Mouse (Mus musculus) liver, embryonic 11.5 days (tissue): ENCODE results near the gene Ndufaf2. TPM values are rescaled to one million over a fixed set of nuclear protein-coding genes. Genes with fewer than 3 reads are reported as not detected.

Source experiments
- ATAC-seq: fragments of 200-750 bp; cut with Nextera tagmentation; replicated peaks from 2 replicates; pipeline ENCODE4 v1.8.0; 2017; ENCODE audit warnings: moderate number of reproducible peaks, mild to moderate bottlenecking, moderate TSS enrichment, moderate library complexity; ENCODE audit not compliant: low FRiP score
- DNase-seq: peaks from one replicate; pipeline ENCODE4 v3.0.0-alpha.2; 2017; ENCODE audit warnings: low spot score
- H3K27ac ChIP-seq: fragments of 300-500 bp; sonication (generic); 2 replicates; pipeline ENCODE4 v1.5.1; 2014; ENCODE audit warnings: mild to moderate bottlenecking, low read depth, low read length, control low read depth
- H3K27me3 ChIP-seq: fragments of 300-500 bp; sonication (generic); replicated peaks from 2 replicates; pipeline ENCODE4 v1.6.1; 2014; ENCODE audit warnings: low read length, mixed read lengths; ENCODE audit not compliant: control insufficient read depth, insufficient read depth
- H3K36me3 ChIP-seq: fragments of 300-500 bp; sonication (generic); 2 replicates; pipeline ENCODE4 v1.6.1; 2014; ENCODE audit warnings: mild to moderate bottlenecking, low read length, moderate library complexity, mixed read lengths; ENCODE audit not compliant: control insufficient read depth, insufficient read depth
- H3K4me1 ChIP-seq: fragments of 300-500 bp; sonication (generic); replicated peaks from 2 replicates; pipeline ENCODE4 v1.6.1; 2014; ENCODE audit warnings: low read length, mixed read lengths; ENCODE audit not compliant: control insufficient read depth, insufficient read depth
- H3K4me2 ChIP-seq: fragments of 300-500 bp; sonication (generic); 2 replicates; pipeline ENCODE4 v1.6.1; 2014; ENCODE audit warnings: mild to moderate bottlenecking, control low read depth, moderate library complexity
- H3K4me3 ChIP-seq: fragments of 300-500 bp; sonication (generic); 2 replicates; pipeline ENCODE4 v1.5.1; 2014; ENCODE audit warnings: low read depth, low read length, control low read depth
- H3K9ac ChIP-seq: fragments of 300-500 bp; sonication (generic); 2 replicates; pipeline ENCODE4 v1.6.1; 2014; ENCODE audit warnings: low read depth, low read length, control low read depth
- H3K9me3 ChIP-seq: fragments of 300-500 bp; sonication (generic); 2 replicates; pipeline ENCODE4 v1.6.1; 2016; ENCODE audit warnings: low read length, inconsistent platforms, mixed read lengths; ENCODE audit not compliant: control insufficient read depth
- WGBS: fragments of 180-500 bp; shearing (Covaris S2); extraction: QIAGEN DNeasy Blood & Tissue Kit; methylation state at CpG from one replicate; pipeline ENCODE4 v1.1.7; 2014; 5-methylcytosine and 5-hydroxymethylcytosine counted together
- polyA plus RNA-seq: library from polyadenylated mRNA; unstranded; fragments of >200 nt; fragmentation: Nextera tagmentation; extraction: Ambion mirVana; gene quantifications from 2 replicates; pipeline ENCODE4 v1.2.1, GENCODE M21; 2014

Gene Ndufaf2
- polyA plus RNA-seq, 1 experiment from 2014 or later, result 88.3 TPM

DNA sequence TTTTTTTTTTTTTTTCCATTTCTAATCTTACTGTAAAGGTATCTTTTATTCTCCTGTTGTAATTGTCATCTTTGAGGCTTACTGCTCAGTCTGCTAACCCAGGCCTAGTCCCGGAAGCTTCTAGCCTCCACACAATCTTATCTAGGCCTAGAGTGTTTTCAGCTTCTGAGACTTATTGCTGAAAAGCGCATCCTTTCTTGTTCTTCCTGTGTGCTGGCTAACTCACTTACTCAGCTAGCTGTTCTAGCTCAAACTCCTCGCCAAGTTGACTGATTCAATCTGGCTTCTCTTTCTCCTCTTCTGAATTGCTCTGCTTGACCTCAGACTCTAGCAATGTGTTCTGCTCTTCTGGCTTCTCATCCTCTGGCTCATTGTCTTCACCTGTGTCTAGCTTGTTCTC lies 112.8 kb downstream of the Ndufaf2 start:
- DNase-seq, result no peak
- WGBS, result 62% methylated on average over 3 of the region's 3 CpGs
- H3K9ac ChIP-seq, result no peak overlapping the region
- H3K4me1 ChIP-seq, result peaks cover 12% of the 10 kb centered on the region
- H3K27ac ChIP-seq, result no peak overlapping the region
- H3K27me3 ChIP-seq, result no peaks in the 10 kb centered on the region
- peak overlapping the region; percentile 33 for H3K4me2 ChIP-seq
- no peaks in the 10 kb centered on the region for H3K9me3 ChIP-seq
- peaks cover 3% of the 10 kb centered on the region; the same call in 1 of the 2 replicates for H3K36me3 ChIP-seq
- no peak overlapping the region for H3K4me3 ChIP-seq
- no peak for ATAC-seq

DNA sequence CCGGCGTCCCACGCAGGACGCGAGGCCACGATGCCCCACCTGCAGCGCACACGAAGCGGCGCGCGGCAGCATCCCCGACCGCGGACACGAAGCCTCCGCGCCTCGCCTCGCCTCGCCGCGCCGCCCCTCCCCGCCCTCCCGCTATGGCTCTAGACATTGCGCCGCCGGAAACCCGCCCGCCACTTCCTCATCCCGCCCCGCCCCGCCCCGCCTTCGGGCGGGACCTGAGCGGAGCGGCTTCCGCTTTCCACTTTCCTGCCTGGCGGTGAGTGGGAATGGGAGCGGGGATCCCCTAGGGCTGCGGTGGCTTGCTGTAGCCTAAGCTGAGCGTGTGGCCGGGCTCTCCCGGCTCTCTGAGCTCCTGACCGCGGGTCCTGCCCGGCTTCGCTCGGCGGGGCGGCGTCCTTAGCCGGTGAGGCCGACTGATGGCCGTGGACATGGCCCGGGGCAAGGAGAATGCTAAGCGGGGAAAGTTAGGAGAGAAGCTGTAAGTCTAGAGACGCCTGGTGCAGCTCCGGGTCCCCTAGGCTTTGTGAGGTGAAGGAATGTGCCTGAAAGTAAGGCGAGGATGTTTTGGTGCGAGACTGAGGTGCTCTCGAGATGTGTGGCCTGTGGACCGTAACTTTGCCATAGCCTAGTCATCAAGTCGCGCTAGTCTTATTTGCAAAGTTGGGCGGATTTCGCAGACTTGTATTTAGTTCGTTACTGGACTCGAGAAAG lies 114.0 kb downstream of the Ndufaf2 start, which contains the start of gene Smim15:
Gene Smim15 (plus strand): TSS at position 225 of the 720 bp plus-strand sequence.
- DNase-seq (peak; percentile 89), ATAC-seq (peak; percentile 95)
- Histone ChIP-seq H3K27me3 (no peaks in the 10 kb centered on the region), H3K4me3 (peak within 1 kb of the TSS; percentile 95), H3K27ac (peak within 1 kb of the TSS; percentile 88), H3K36me3 (peaks cover 3% of the 10 kb centered on the region; the same call in 1 of the 2 replicates), H3K4me2 (peak within 1 kb of the TSS; percentile 81), H3K4me1 (peaks cover 12% of the 10 kb centered on the region), H3K9ac (peak within 1 kb of the TSS; percentile 97), H3K9me3 (no peaks in the 10 kb centered on the region)
- WGBS, result under 1% methylated on average over 69 of the region's 71 CpGs

DNA sequence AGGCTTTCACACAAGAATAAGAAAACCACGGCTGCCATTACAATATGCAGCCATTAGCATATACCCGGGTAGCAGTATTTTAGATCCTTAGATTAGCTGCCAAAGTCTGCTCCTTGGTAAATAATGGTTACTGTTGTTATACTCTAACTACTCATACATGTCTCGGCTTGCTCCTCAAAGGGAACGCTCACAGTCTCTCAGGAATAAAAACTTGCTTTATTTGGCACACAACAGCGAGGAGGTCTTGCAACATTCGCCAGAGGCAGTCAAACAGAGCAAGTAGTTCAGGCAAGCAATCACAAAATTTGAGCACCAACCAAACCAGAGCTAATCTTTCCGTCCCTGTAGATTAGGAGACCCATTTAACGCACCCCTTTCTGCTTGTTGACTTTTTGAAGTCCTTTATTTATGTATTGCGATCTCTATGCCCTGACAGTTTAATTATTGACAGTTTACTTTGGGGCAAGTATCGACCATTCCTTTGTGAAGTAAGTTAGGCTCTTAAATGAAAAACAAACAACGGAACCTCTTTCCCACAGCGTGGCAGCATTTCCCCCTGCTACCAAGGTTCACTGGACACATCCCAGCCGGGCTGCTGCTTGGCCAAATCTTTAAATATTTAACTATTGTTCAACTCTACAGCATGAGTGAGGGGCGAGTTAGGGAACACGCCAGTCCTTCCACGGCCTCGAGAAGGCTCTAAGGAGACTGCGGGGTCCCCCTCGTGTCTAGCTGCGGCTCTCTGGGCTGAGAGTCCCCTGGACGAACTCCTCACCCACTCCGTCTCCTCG lies 114.8 kb downstream of the Ndufaf2 start:
- Histone ChIP-seq H3K27me3 (no peaks in the 10 kb centered on the region), H3K4me2 (peak overlapping the region; percentile 81), H3K36me3 (peaks cover 3% of the 10 kb centered on the region; the same call in 1 of the 2 replicates), H3K9ac (peak overlapping the region; percentile 97), H3K4me1 (peaks cover 12% of the 10 kb centered on the region), H3K27ac (peak overlapping the region; percentile 88; the same call in 1 of the 2 replicates), H3K9me3 (no peaks in the 10 kb centered on the region), H3K4me3 (peak overlapping the region; percentile 95)
- peak; percentile 46 for DNase-seq
- WGBS, result 4% methylated on average over 23 of the region's 23 CpGs
- ATAC-seq, result peak; percentile 47

DNA sequence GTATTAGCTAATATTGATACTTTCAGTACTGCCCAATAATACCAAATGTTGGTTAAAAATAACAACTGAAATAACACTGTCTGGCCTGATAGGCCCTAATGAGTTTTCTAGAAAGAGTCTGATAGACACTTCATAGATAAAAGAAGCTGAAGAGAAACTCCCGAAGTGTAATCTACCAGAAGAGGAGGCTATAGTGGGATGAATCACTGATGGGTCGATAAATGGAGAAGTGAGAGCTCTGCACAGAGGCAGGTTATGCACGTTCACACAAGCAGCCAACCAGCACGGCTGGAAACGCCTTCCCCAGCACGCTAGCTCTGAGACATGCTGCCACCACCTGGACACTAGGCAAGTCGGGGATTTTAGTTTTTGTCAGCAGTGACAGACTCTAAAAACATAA lies 117.1 kb downstream of the Ndufaf2 start:
- DNase-seq, result peak; percentile 56
- ATAC-seq, result peak; percentile 53
- Histone ChIP-seq H3K9ac (no peak overlapping the region), H3K27ac (no peak overlapping the region), H3K4me2 (no peak overlapping the region), H3K4me1 (peaks cover 12% of the 10 kb centered on the region), H3K27me3 (no peaks in the 10 kb centered on the region), H3K4me3 (no peak overlapping the region), H3K9me3 (no peaks in the 10 kb centered on the region), H3K36me3 (no peaks in the 10 kb centered on the region)
- 3% methylated on average over 7 of the region's 7 CpGs for WGBS

DNA sequence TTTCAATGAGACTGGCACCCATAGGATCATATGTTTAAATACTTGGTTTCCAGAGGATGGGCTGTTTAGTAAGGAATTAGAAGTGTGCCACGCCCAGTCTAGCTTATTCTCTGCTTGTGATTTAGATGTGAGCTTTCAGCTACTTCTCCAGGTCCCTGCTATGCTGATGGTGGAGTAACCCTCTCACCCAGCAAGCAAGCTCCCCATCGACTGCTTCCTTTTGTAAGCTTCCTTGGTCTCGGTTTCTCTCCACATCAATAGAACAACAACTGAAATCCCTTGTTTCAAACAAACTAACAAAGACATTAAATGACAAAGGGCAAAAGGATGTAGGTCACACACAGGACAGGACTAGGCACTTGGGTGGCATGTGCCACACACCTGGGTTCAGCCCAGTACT lies 118.0 kb downstream of the Ndufaf2 start:
- WGBS, result 67% methylated on average over 3 of the region's 3 CpGs
- Histone ChIP-seq H3K4me3 (no peak overlapping the region), H3K27me3 (no peaks in the 10 kb centered on the region), H3K9me3 (no peaks in the 10 kb centered on the region), H3K27ac (no peak overlapping the region), H3K9ac (no peak overlapping the region), H3K36me3 (no peaks in the 10 kb centered on the region), H3K4me2 (no peak overlapping the region), H3K4me1 (peaks cover 9% of the 10 kb centered on the region)
- ATAC-seq (no peak), DNase-seq (no peak)

DNA sequence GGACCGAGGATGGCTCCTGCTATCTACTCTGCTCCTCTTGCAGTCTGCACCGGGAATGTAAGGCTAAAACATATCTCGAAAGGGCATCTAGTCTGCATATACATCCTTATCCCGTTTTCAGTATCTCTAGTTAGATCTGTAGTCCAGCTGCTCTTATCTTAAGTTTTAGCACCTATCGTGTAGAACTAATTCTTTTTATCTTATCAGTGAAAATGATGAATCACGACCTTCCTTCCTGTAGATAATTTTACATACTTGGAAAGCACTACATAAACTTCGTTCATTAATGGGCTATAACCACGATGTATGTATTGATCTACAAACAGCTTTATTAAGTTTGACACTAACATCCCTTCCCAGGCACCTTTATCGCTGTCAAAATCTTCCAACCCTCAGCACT lies 118.5 kb downstream of the Ndufaf2 start:
- no peak overlapping the region for H3K27ac ChIP-seq
- H3K9me3 ChIP-seq, result no peaks in the 10 kb centered on the region
- peaks cover 9% of the 10 kb centered on the region for H3K4me1 ChIP-seq
- WGBS, result 46% methylated on average over 9 of the region's 9 CpGs
- H3K27me3 ChIP-seq, result no peaks in the 10 kb centered on the region
- no peak overlapping the region for H3K9ac ChIP-seq
- H3K4me3 ChIP-seq, result no peak overlapping the region
- no peak for DNase-seq
- ATAC-seq, result no peak
- no peak overlapping the region for H3K4me2 ChIP-seq
- H3K36me3 ChIP-seq, result no peaks in the 10 kb centered on the region

DNA sequence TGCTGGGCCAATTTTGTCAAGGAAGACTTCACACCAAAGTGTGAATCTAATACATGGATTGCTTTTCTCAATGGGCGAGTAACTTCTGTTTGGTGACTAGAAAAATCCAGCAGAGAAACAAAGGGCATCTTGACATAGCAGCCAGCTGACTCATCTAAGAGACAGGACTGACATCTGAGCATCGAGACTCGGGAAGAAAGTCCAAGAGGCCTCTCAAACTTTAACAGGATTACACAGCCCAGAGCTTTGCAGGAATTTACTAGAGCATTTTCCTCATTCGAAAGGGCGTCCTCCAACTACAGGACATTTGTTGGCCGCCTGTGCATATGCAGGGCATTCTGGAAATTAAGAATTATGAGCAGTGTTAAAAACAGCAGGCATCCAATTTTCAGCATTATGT lies 119.0 kb downstream of the Ndufaf2 start:
- no peak overlapping the region for H3K27ac ChIP-seq

DNA sequence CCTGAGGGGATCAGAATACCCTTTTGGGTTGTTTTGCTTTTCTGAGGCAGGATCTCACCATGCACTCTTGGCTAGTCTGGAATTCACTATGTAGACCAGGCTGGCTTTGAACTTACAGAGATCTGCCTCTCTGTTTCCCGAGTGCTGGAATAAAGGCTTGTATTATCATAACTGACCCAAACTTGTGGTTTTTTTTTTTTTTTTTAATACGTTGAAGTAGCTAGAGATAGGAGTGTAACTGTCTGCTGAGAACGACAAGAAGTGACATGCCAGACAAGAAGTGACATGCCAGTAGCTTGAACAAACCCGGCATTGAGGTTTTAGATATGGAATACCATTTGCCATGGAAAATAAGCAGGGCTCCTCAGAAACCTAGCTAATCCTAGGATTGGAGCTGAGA lies 125.6 kb downstream of the Ndufaf2 start:
- Histone ChIP-seq H3K9ac (no peak overlapping the region), H3K4me1 (no peaks in the 10 kb centered on the region), H3K27ac (no peak overlapping the region), H3K4me2 (no peak overlapping the region), H3K27me3 (no peaks in the 10 kb centered on the region), H3K4me3 (no peak overlapping the region), H3K9me3 (no peaks in the 10 kb centered on the region), H3K36me3 (no peaks in the 10 kb centered on the region)
- WGBS, result 59% methylated on average over 4 of the region's 4 CpGs
- DNase-seq, result no peak
- ATAC-seq, result no peak

More for the DNA sequence above, 119.0 kb downstream of the Ndufaf2 start:
- WGBS, result 76% methylated on average over 6 of the region's 6 CpGs
- no peaks in the 10 kb centered on the region for H3K27me3 ChIP-seq
- no peaks in the 10 kb centered on the region for H3K9me3 ChIP-seq
- DNase-seq (no peak), ATAC-seq (no peak)
- H3K4me1 ChIP-seq, result peaks cover 9% of the 10 kb centered on the region
- no peak overlapping the region for H3K9ac ChIP-seq
- no peak overlapping the region for H3K4me2 ChIP-seq
- H3K36me3 ChIP-seq, result no peaks in the 10 kb centered on the region
- H3K4me3 ChIP-seq, result no peak overlapping the region
